Mouse (Mus musculus): Measurements from ENCODE around the gene Slc25a22. TPM values are rescaled to one million over a fixed set of nuclear protein-coding genes. Genes with fewer than 3 reads are reported as not detected.
A peak's percentile ranks its signal among the peaks of the same experiment; 100 is the strongest.

The Slc25a22 gene
- polyA plus RNA-seq, 1 experiment from 2014 or later = 17.2 TPM

DNA sequence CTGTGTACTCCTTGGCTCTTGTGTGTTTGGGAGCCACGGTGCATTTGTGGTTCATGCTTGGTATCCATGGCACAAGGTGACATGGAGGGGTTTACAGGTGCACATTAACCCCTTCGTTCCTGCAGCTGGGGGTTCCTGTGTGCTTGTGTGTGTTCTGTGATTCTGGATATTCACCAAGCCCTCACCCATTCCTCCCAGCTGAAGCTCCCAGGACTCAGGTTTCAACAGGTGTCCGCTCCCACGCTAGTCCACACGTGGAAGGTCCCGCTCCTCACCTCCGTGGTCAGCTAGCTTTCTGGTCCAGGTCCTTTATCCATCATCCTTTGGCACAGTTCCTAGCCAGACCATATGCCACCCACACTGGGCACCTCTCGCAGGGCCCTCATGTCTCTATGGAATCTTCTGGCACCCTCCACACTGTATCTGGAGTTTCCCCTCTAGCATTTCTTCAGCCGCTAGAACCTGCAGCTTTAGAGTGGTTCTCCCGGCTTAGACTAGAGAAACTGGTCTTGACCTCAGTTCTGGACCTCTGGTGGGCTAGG is 29.0 kb upstream of the Slc25a22 start:
- H3K9ac ChIP-seq (ENCODE audit: low read length) = peak overlapping the region; percentile 86; the same call in 1 of the 2 replicates
- 57% methylated on average over 10 of the region's 10 CpGs for WGBS
- ATAC-seq (ENCODE audit: low FRiP score, low TSS enrichment) = no peak

GRCm38 (mm10) chr7:141466045-141466394 is 28.3 kb upstream of the Slc25a22 start:
- TF ChIP-seq EP300 (optimal IDR thresholded peaks at IDR 0.05) (no peak), CTCF (IDR thresholded peaks at IDR 0.05; ENCODE audit: low read depth) (no peak)
- 78% methylated on average over 7 of the region's 7 CpGs for WGBS
- Histone ChIP-seq H3K9ac (ENCODE audit: low read length) (no peak overlapping the region), H3K9me3 (ENCODE audit: control insufficient read depth, low read length) (no peaks in the 10 kb centered on the region), H3K27me3 (ENCODE audit: control insufficient read depth, insufficient read depth, low read length) (0 out of 2 replicates have a peak, but pooled peaks cover 2% of the 10 kb centered on the region), H3K4me3 (ENCODE audit: low read depth, low read length) (no peak overlapping the region), H3K4me1 (replicated peaks; ENCODE audit: control insufficient read depth, insufficient read depth) (peaks cover 24% of the 10 kb centered on the region), H3K27ac (replicated peaks) (no peak overlapping the region), H3K36me3 (ENCODE audit: control insufficient read depth, insufficient read depth, low read length) (peaks cover 12% of the 10 kb centered on the region), H3K4me2 (replicated peaks; ENCODE audit: low read depth) (no peak overlapping the region)
- ATAC-seq (ENCODE audit: low FRiP score, low TSS enrichment) = no peak
- no peak for DNase-seq (ENCODE audit: low spot score)

More for the DNA sequence above, 29.0 kb upstream of the Slc25a22 start:
- no peaks in the 10 kb centered on the region for H3K9me3 ChIP-seq (ENCODE audit: control insufficient read depth, low read length)
- H3K27ac ChIP-seq (replicated peaks) = peak overlapping the region; percentile 94
- H3K27me3 ChIP-seq (ENCODE audit: control insufficient read depth, insufficient read depth, low read length) = 0 out of 2 replicates have a peak, but pooled peaks cover 2% of the 10 kb centered on the region
- H3K4me1 ChIP-seq (replicated peaks; ENCODE audit: control insufficient read depth, insufficient read depth) = peaks cover 19% of the 10 kb centered on the region
- peak overlapping the region; percentile 82 for H3K4me2 ChIP-seq (replicated peaks; ENCODE audit: low read depth)
- H3K36me3 ChIP-seq (ENCODE audit: control insufficient read depth, insufficient read depth, low read length) = peaks cover 14% of the 10 kb centered on the region
- no peak for DNase-seq (ENCODE audit: low spot score)
- TF ChIP-seq CTCF (IDR thresholded peaks at IDR 0.05; ENCODE audit: low read depth) (no peak), EP300 (optimal IDR thresholded peaks at IDR 0.05) (no peak)
- H3K4me3 ChIP-seq (ENCODE audit: low read depth, low read length) = peak overlapping the region; percentile 72

GRCm38 (mm10) chr7:141465388-141466044 is 27.8 kb upstream of the Slc25a22 start:
- Histone ChIP-seq H3K27me3 (ENCODE audit: control insufficient read depth, insufficient read depth, low read length) (0 out of 2 replicates have a peak, but pooled peaks cover 2% of the 10 kb centered on the region), H3K9me3 (ENCODE audit: control insufficient read depth, low read length) (no peaks in the 10 kb centered on the region), H3K4me2 (replicated peaks; ENCODE audit: low read depth) (peak overlapping the region; percentile 17; the same call in 1 of the 2 replicates), H3K4me3 (ENCODE audit: low read depth, low read length) (no peak overlapping the region), H3K9ac (ENCODE audit: low read length) (no peak overlapping the region), H3K4me1 (replicated peaks; ENCODE audit: control insufficient read depth, insufficient read depth) (peaks cover 24% of the 10 kb centered on the region), H3K27ac (replicated peaks) (no peak overlapping the region; the same call in 1 of the 2 replicates), H3K36me3 (ENCODE audit: control insufficient read depth, insufficient read depth, low read length) (peaks cover 9% of the 10 kb centered on the region)
- no peak for ATAC-seq (ENCODE audit: low FRiP score, low TSS enrichment)
- DNase-seq (ENCODE audit: low spot score) = no peak
- 45% methylated on average over 10 of the region's 10 CpGs for WGBS
- TF ChIP-seq CTCF (IDR thresholded peaks at IDR 0.05; ENCODE audit: low read depth) (no peak), EP300 (optimal IDR thresholded peaks at IDR 0.05) (no peak)

GRCm38 (mm10) chr7:141464603-141465201 is 27.0 kb upstream of the Slc25a22 start:
- H3K4me2 ChIP-seq (replicated peaks; ENCODE audit: low read depth) = peak overlapping the region; percentile 37
- peak overlapping the region; percentile 49; the same call in 1 of the 2 replicates for H3K27ac ChIP-seq (replicated peaks)
- 0 out of 2 replicates have a peak, but pooled peaks cover 2% of the 10 kb centered on the region for H3K36me3 ChIP-seq (ENCODE audit: control insufficient read depth, insufficient read depth, low read length)
- H3K9me3 ChIP-seq (ENCODE audit: control insufficient read depth, low read length) = no peaks in the 10 kb centered on the region
- peak overlapping the region; percentile 22 for H3K4me3 ChIP-seq (ENCODE audit: low read depth, low read length)
- peak overlapping the region; percentile 47; the same call in 1 of the 2 replicates for H3K9ac ChIP-seq (ENCODE audit: low read length)
- peak; percentile 65 for DNase-seq (ENCODE audit: low spot score)
- H3K27me3 ChIP-seq (ENCODE audit: control insufficient read depth, insufficient read depth, low read length) = 0 out of 2 replicates have a peak, but pooled peaks cover 2% of the 10 kb centered on the region
- 21% methylated on average over 38 of the region's 38 CpGs for WGBS
- ATAC-seq (ENCODE audit: low FRiP score, low TSS enrichment) = no peak
- TF ChIP-seq EP300 (optimal IDR thresholded peaks at IDR 0.05) (no peak), CTCF (IDR thresholded peaks at IDR 0.05; ENCODE audit: low read depth) (no peak)
- H3K4me1 ChIP-seq (replicated peaks; ENCODE audit: control insufficient read depth, insufficient read depth) = peaks cover 23% of the 10 kb centered on the region

- DNase-seq (ENCODE audit: low spot score) = no peak
- WGBS = 51% methylated on average over 12 of the region's 12 CpGs
- Histone ChIP-seq H3K27ac (replicated peaks) (peak overlapping the region; percentile 49; the same call in 1 of the 2 replicates), H3K27me3 (ENCODE audit: control insufficient read depth, insufficient read depth, low read length) (0 out of 2 replicates have a peak, but pooled peaks cover 2% of the 10 kb centered on the region), H3K9ac (ENCODE audit: low read length) (peak overlapping the region; percentile 27; the same call in 1 of the 2 replicates), H3K4me2 (replicated peaks; ENCODE audit: low read depth) (peak overlapping the region; percentile 37), H3K9me3 (ENCODE audit: control insufficient read depth, low read length) (no peaks in the 10 kb centered on the region), H3K36me3 (ENCODE audit: control insufficient read depth, insufficient read depth, low read length) (peaks cover under 1% of the 10 kb centered on the region; the same call in 1 of the 2 replicates), H3K4me1 (replicated peaks; ENCODE audit: control insufficient read depth, insufficient read depth) (peaks cover 19% of the 10 kb centered on the region), H3K4me3 (ENCODE audit: low read depth, low read length) (no peak overlapping the region)
- no peak for TF ChIP-seq EP300 (optimal IDR thresholded peaks at IDR 0.05)
- TF ChIP-seq CTCF (IDR thresholded peaks at IDR 0.05; ENCODE audit: low read depth) = no peak
- no peak for ATAC-seq (ENCODE audit: low FRiP score, low TSS enrichment)
Measured at GRCm38 (mm10) chr7:141463824-141464602, 26.3 kb upstream of the Slc25a22 start.

Measured in stomach, postnatal 0 days (tissue).